Mouse (Mus musculus) adrenal gland, adult (tissue): Measurements from ENCODE around the gene Mrpl37.

Experiments
- DNase-seq, 2 experiments: peaks; one replicate each; pipeline ENCODE4 v3.0.0; 2022 to 2023; ENCODE audit warnings: low spot score in 1 of 2; ENCODE audit not compliant: inconsistent age in 2 of 2

The Mrpl37 gene

DNA sequence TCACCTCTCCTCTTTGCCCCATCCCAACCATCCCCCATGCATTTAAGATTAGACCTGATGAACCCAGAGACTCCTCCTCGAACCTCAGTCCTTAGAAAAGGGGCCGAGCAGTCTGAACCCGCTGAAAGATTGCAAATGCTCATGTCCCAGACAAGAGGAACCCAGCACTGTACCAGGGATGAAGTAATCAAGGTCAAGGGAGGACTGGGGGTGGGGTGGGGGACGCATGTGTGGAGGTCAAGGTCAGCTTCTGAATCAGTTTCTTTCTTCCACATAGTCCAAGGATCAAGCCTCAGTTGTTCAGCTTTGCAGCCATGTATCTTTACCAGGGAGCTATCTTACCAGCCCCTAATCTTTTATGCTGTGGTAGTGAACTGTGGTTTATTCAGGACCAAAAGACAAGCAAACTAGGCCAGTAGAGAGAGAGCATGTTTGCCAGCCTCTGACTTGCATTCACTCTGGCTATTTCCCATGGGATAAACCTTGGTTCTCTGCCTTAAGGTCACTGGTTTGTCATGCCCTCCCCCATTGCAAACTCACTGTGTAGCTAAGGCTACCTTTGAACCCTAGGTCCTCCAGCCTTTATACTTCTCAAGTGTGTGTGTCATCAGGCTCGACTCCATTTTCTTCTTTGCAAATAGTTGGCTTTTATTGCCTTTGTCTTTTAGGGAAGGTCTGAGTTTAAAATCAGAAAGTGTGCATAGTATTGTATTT, 46.2 kb downstream of the Mrpl37 start:
- peak; percentile 57 to 90 for DNase-seq

GRCm38 (mm10) chr4:107019027-107019426, 47.6 kb downstream of the Mrpl37 start:
- DNase-seq: peak; percentile 65 to 81

- DNase-seq: peak in 1 of 2 experiments; percentile 61
Observed at GRCm38 (mm10) chr4:107018521-107018920, 48.1 kb downstream of the Mrpl37 start.

DNA sequence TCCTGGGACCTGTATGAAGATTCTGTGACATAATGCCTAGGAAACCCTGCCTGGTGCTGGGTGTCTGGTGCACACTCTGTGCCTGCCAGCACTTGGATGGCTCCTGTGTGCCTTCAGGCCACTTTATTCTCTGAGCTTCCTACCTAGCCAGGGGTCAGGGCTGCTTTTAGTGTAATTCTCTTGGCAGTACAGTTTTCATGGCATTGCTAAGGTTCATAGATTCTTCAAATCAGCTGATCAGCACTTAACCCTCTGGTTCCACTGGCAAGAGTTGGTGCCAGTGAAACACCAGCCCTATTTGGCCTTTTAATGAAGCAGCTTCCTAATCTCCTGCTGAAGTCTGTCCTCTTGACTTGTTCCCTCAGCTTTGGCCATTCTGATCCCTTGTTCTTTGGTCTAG, 49.4 kb downstream of the Mrpl37 start:
- DNase-seq: no peak

GRCm38 (mm10) chr4:107015971-107016511, 50.6 kb downstream of the Mrpl37 start:
- DNase-seq: peak; percentile 74 to 84

DNA sequence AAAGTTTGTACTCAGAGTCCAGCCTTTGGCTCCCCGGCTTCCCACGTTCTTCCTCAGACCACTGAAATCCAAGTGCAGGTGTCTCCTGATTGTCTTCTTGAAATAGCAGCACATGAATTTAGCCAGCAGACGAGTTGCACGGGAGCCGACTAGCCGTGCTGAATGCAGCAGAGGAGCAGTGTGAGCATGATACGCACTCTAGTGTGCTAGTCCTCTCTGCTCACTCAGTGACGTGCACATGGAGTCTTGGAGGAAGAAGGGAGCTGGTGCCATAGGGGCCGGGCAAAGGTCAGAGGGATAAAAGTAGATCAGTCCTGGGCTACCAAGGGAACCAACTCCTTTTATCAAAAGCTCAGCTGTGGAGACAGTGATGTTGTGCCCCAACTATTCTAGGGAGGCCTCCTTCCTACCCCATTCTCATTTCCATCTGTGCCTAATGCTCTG, 52.8 kb downstream of the Mrpl37 start:
- DNase-seq: no peak

- DNase-seq: peak in 1 of 2 experiments; percentile 67
Observed at GRCm38 (mm10) chr4:107013119-107013816, 53.4 kb downstream of the Mrpl37 start.

DNA sequence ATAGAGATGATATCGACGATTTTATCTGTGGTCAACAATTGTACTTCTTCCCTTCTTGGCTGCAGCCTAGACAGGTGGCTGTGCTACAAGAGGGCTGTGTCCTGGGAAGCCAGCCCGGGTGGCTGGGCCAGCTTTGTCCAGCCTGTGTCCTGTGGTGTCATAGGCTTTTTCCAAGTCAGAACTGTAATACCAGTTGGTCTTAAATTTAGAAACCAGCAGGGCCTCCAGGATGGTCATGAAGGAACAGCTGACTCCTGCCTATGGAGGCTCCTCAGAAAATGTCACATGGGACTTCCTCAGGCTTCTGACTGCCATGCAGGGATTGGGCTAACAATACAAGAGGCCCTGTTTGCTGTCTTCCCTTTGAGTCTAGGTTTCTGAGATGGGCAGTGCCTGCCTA, 54.1 kb downstream of the Mrpl37 start:
- no peak for DNase-seq

DNA sequence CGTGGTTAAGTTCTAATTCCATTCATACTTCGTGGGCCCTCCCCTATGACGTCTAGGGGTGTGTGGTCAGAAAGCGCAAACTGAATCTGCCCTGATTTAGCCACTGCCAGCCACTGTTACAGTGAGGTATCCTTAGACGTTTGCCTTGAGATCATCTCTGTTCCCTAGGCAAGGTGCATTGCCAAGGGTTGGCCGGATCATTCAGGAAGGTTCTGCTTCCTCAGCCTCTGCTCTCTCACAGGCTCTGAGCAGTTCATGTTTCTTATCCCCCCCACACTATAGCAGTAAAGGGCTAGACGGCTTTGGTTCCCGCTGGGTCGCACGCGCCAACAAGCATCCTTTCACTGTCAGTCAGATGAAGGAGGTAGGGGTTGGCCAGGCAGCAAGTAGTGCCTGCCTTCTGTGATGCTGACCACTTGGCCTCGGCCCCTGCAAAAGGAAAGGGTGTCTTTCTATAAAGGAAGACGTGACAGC, 54.6 kb downstream of the Mrpl37 start:
- no peak for DNase-seq

GRCm38 (mm10) chr4:107011325-107012004, 55.2 kb downstream of the Mrpl37 start:
- DNase-seq: no peak

GRCm38 (mm10) chr4:107009548-107009947, 57.1 kb downstream of the Mrpl37 start:
- no peak for DNase-seq

- no peak for DNase-seq
Observed at GRCm38 (mm10) chr4:107008161-107008560, 58.5 kb downstream of the Mrpl37 start.

DNA sequence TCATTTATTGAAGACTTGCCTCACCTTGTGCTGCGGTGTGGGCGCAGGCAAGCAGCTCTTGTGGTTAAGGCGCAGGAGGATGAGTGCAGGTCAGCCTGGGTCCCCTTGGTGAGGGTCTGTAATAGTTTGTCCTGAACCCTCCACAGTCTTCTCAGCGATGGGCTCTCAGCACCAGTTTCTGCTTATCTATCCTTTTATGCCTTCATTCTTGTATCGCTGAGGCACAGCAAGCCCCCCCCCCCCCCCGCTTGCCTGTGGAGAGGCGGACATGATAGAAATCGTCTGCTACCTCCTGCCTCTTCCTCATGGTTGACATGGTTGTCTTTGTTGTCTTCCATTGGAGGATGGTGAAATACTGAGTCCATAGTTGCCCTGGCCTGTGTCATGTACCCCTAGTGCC, 59.3 kb downstream of the Mrpl37 start:
- no peak for DNase-seq

DNA sequence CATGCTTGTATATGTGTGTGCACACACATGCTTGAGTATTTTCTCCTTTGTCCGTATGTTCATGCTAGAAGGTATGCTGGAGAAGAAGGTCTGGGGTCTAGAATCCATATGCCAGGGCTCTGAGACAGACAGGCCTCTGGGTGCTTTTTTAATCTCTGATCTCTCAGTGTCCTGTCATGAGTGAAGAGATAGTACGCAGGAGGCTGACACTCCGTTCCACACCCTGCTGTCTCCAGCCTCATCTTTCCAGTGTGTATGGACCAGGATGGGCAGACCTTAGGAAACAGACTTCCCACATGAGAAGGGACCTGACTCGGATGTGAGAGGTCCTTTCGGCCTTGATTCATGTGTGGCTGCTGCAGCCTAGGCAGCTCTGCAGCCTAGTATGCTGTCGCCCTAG, 59.9 kb downstream of the Mrpl37 start:
- DNase-seq: no peak

DNA sequence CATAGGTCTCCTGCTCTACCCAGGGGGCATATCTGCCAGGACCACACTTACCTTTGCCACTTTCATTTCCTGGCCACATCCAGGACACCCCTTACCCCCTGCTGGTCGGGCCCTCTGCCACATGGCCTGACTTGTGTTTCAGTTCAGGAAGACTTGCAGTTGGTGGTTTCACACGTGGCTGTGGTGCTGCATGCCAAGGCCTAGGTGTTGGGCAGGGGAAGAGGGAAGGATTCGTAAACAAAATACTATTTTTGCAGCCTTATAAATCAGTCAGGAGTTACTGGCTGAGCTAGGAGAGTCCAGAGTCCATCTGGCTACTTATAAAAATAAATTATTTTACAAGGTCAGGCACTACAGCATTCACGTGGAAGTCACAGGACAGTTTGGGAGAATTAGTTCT, 60.4 kb downstream of the Mrpl37 start:
- DNase-seq: no peak
